Mouse (Mus musculus): ENCODE results near the gene Lrrc10b. TPM values are rescaled to one million over a fixed set of nuclear protein-coding genes. Genes with fewer than 3 reads are reported as not detected.

The Lrrc10b gene
- total RNA-seq, 2 experiments from 2014 or later = 4.8 to 30.6 TPM

DNA sequence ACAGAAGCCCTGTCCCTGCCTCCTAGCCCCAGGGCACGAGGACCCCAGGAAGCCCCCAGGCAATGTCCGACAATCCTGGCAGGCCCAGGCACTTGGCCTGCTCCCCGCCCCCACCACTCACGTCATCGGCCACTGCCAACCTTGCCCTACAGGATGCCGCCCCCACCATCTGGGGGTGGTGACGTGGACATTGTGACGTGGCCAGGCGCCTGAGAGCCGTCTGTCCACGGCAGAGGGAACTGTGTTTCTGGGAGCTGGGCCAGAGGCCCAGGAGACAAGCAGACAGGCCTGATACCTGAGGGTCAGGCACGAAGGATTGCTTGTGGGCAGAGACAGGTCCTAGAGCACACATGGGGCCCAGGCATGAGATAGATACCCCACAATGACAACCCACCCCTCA lies 39.8 kb downstream of the Lrrc10b start:
- DNase-seq (ENCODE audit: low spot score in 2 of 2) = peak in 1 of 2 experiments; percentile 86
- intact Hi-C loops (cut with DNase I) = no loop called here

DNA sequence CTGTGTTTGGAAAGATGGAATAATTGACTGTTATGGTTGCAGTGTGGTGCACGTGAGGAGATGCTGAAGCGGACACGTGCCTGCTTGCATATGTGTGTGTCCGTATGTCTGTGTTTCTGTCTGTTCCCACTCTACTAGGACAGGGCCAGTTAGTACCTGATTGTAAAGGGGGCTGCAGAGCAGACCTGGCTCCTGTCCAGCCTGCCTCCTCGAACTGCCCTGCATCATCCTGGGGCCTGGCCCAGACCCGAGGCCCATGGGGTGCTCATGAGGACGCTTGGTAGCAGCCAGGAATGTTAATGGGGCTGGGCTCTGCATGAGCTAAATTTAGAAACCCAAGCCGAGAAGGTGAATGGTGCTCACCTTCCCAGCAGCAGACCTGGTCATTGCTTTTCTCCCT lies 40.4 kb downstream of the Lrrc10b start:
- no peak for DNase-seq (ENCODE audit: low spot score in 2 of 2)
- intact Hi-C loops (cut with DNase I) = no loop called here

DNA sequence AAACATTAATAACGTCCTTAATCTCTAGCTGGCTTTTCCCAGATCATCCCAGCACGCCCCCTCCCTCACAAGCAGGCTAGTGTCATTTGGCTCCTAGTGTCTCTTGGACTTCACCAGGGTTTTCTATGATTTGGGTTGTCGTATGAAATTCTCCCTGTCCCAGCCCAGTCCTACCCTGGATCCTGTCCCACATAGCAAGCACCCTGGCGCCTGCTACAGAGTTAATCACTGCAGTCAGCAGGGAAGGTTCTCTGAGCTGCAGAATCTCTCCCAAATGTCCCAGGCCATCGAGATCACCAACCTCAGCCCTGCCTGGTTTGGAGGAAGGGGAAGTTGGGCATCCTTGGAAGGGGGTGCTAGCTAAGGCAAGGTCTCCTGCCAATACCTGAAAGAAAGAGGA lies 41.8 kb downstream of the Lrrc10b start:
- intact Hi-C loops (cut with DNase I) = no loop called here

DNA sequence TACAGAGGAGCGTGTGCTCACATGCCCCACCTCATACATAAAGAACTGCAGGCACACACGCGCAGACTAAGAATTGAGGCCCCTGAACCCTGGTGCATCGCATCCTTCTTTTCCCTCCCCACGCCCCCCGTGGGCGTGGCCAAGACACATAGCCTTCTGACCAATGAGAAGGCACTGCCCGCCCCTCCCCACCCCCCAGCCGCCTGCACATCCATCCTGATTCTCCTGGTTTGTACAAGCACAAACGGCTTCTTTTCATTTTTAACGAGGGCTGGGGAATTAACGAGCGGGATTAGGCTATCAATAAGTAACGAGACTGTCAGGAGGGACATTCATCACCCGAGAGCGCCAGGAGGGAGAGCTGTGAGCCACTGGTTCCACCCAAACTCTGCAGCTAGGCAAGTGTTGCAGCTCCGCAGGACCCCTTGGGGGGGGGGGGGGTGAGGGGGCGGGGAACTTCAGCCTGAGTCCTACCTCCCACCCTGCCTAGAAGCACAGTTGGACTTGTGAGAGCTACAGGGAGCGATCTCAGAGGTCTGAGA lies 43.5 kb downstream of the Lrrc10b start:
- no peak for DNase-seq (ENCODE audit: low spot score in 2 of 2)
- intact Hi-C loops (cut with DNase I) = no loop called here

More for the DNA sequence above, 41.8 kb downstream of the Lrrc10b start:
- no peak for DNase-seq (ENCODE audit: low spot score in 2 of 2)

Other genes starting within 250 kb of the Lrrc10b start
- 10 to 100 TPM; 12.2 to 16.1 TPM for gene Myrf, start 216.7 kb downstream of the Lrrc10b start, total RNA-seq (2021)
- 10 to 100 TPM; 90.4 to 91.2 TPM for gene Dagla, start 152.6 kb downstream of the Lrrc10b start, total RNA-seq (2021)
- 100 to 1,000 TPM; 309 to 332 TPM for gene Syt7, start 68.4 kb downstream of the Lrrc10b start, total RNA-seq (2021)
- 1 to 10 TPM in 1 of 2 experiments, under 1 TPM in 1; 0.80 to 1.1 TPM for gene Ppp1r32, start 25.5 kb upstream of the Lrrc10b start, total RNA-seq (2021)
- gene Cpsf7, start 67.8 kb upstream of the Lrrc10b start, total RNA-seq (2021) = 10 to 100 TPM; 68.8 to 73.5 TPM
- gene Sdhaf2, start 68.7 kb upstream of the Lrrc10b start, total RNA-seq (2021) = 10 to 100 TPM; 53.7 to 60.0 TPM
- 10 to 100 TPM; 10.7 to 11.5 TPM for gene Tmem216, start 98.8 kb upstream of the Lrrc10b start, total RNA-seq (2021)
- 10 to 100 TPM; 12.2 to 13.9 TPM for gene Cyb561a3, start 119.7 kb upstream of the Lrrc10b start, total RNA-seq (2021)
- 10 to 100 TPM; 12.4 to 13.6 TPM for gene Tmem138, start 119.9 kb upstream of the Lrrc10b start, total RNA-seq (2021)
- 100 to 1,000 TPM; 193 to 194 TPM for gene Ddb1, start 147.9 kb upstream of the Lrrc10b start, total RNA-seq (2021)
- 10 to 100 TPM; 20.4 to 21.3 TPM for gene Tkfc, start 148.2 kb upstream of the Lrrc10b start, total RNA-seq (2021)
- under 1 TPM; 0.18 to 0.50 TPM for gene Vwce, start 176.7 kb upstream of the Lrrc10b start, total RNA-seq (2021)
- not detected for gene Pga5, start 220.6 kb upstream of the Lrrc10b start, total RNA-seq (2021)
- 10 to 100 TPM; 27.3 to 32.3 TPM for gene Vps37c, start 231.3 kb upstream of the Lrrc10b start, total RNA-seq (2021)

All from left cerebral cortex, postnatal 25 days (tissue).